Mouse (Mus musculus): ENCODE data around the gene Stx3.
A peak's percentile ranks its signal among the peaks of the same experiment; 100 is the strongest.

The Stx3 gene

GRCm38 (mm10) chr19:11819143-11819700 lies at the start of gene Stx3:
TSS of gene Stx3 (minus strand) at chr19:11819403.
- DNase-seq, result no peak

GRCm38 (mm10) chr19:11867837-11868236 lies 48.6 kb upstream of the Stx3 start:
- DNase-seq, result no peak

- no peak for DNase-seq
These were observed 41.8 kb upstream of the Stx3 start, which contains the start of gene Olfr1418 for GRCm38 (mm10) chr19:11860966-11861365. TSS of gene Olfr1418 (minus strand) at chr19:11861066.

- DNase-seq, result no peak
These were observed 37.3 kb upstream of the Stx3 start for GRCm38 (mm10) chr19:11856506-11856905.

- no peak for DNase-seq
These were observed 35.6 kb upstream of the Stx3 start for GRCm38 (mm10) chr19:11854821-11855220.

GRCm38 (mm10) chr19:11852652-11853051 lies 33.4 kb upstream of the Stx3 start:
- no peak for DNase-seq

- no peak for DNase-seq
These were observed 27.1 kb upstream of the Stx3 start for GRCm38 (mm10) chr19:11846333-11846732.

GRCm38 (mm10) chr19:11839119-11839518 lies 19.9 kb upstream of the Stx3 start, which contains the start of gene Olfr1417:
TSS of gene Olfr1417 (minus strand) at chr19:11839219.
- no peak for DNase-seq

- DNase-seq, result no peak
These were observed 4.3 kb upstream of the Stx3 start for GRCm38 (mm10) chr19:11823346-11824065.

GRCm38 (mm10) chr19:11820211-11820610 lies 1.0 kb upstream of the Stx3 start:
- DNase-seq, result no peak

GRCm38 (mm10) chr19:11819800-11820199 lies 597 bp upstream of the Stx3 start:
- DNase-seq, result peak; percentile 91 to 94

GRCm38 (mm10) chr19:11818199-11819142 lies 732 bp downstream of the Stx3 start:
- DNase-seq, result peak; percentile 78 to 90

GRCm38 (mm10) chr19:11817586-11817985 lies 1.6 kb downstream of the Stx3 start:
- no peak for DNase-seq

- DNase-seq, result peak; percentile 40 to 43
These were observed 2.5 kb downstream of the Stx3 start for GRCm38 (mm10) chr19:11816706-11817105.

- peak; percentile 74 to 87 for DNase-seq
These were observed 4.4 kb downstream of the Stx3 start for GRCm38 (mm10) chr19:11814742-11815333.

GRCm38 (mm10) chr19:11813649-11814048 lies 5.6 kb downstream of the Stx3 start:
- peak in 1 of 2 experiments; percentile 54 for DNase-seq

GRCm38 (mm10) chr19:11813136-11813535 lies 6.1 kb downstream of the Stx3 start:
- DNase-seq, result no peak

GRCm38 (mm10) chr19:11811688-11812365 lies 7.4 kb downstream of the Stx3 start:
- DNase-seq, result peak; percentile 48 to 80

- DNase-seq, result peak; percentile 41 to 61
These were observed 8.3 kb downstream of the Stx3 start for GRCm38 (mm10) chr19:11810856-11811255.

- DNase-seq, result no peak
These were observed 9.0 kb downstream of the Stx3 start for GRCm38 (mm10) chr19:11810003-11810758.

GRCm38 (mm10) chr19:11808452-11808851 lies 10.8 kb downstream of the Stx3 start:
- DNase-seq, result no peak
